Mouse (Mus musculus): Measurements from ENCODE around the gene Erf. TPM values are rescaled to one million over a fixed set of nuclear protein-coding genes. Genes with fewer than 3 reads are reported as not detected.

The Erf gene
- polyA plus RNA-seq (2012; rRNA removed): 42.5 and 52.2 TPM in 2 replicates

DNA sequence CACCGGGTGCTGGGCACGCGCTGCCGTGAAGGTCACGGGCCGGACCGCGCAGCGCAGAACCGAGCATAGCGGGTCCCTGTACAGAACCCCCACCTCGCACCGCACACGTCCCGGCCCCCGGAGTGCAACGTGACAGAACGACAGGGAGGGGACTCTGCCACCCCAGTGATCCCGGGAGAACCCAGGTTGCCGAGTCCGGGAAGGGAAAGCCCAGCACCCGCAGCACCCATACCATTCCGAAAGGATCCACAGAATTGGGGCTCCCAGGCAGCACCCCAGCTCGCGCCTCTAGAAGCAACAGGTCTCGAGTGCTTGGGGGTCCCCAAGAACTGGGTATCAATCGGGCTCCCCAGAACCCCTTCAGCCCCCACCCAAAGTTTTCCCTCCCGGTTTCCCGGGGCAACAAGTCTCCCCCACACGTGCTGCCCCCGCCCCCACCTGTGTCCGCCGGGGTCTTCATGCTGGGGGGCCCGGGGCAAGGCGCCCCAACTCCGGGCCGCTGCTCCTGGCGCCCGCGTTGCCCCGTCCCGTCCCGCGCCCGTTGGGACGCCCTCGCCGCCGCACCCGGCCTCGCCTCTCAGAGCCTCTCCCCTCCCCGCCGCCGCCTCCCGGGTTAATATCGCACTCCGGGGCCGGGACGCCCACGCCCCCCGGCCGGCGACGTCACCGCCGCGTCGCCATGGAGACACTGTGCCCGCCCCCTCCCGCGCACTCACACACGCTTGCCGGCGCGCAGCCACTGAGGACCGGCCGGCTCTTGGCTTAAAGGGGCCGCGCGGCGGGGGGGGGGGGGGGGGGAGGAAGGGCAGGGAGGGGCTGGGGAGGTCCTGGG, at the start of gene Erf:
Gene Erf (minus strand): TSS at position 621 of the 832 bp plus-strand sequence.

DNA sequence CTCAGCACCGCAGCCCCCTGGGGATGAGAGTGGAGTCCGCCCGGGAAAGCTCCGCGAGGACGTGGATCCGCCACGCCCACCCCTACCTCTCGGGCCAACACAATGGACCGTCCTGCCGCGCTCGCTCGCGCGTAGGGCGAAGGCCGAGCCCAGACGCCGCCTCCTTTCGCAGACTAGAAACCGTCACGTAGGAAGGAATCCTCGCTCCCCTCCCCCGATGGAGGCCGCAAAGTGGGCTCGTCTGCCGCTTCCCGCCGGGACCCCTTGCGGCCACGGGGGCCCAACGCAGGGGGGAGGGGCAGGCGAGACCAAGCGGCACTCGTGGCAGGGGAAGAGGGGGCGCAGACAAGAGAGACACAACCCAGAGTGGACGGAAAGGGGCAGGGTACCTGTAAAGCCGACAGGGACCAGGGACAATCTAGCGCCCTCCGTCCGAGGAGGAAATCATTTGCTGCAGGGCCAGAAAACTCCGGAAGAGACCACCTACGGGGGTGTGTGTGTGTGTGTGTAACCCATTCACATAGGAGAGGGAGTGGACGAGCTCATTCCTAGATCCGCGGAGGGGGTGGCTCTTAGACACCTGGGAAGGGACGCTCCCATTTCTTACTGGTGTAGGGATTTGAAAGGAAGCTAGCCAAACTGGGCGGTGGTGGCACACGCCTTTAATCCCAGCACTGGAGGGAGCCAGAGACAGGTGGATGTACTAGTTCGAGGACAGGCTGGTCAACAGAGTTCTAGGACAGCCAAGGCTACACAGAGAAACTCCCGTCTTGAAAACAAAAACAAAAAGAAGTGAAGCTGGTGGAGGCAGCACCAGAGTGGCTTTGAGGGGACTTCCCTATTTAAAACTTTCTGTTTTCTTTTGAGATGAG, 47.1 kb upstream of the Erf start, which contains the start of gene Pafah1b3:
Gene Pafah1b3 (minus strand): TSS at position 533 of the 872 bp plus-strand sequence.

DNA sequence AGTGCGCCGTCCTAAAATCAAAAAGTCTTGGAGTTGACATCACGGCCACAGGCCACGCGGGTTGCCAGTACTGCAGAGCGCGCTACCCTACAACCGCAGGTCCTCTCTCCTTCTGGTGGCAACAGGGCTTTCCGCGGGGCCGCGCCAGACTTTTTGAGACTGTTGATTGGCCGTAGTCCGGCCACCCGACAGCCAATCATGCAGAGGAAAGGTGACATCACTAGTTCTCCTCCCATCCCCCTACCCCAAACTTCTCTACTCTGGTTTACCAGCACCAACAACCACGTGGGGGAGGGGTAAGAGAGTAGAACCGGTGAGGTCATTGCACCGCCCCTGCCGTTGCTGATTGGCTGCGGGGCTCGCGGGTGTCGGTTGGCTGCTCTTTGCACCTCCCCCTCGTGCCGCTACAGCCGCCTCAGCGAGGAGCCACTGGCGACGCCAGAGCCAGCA, 16.8 kb upstream of the Erf start, which contains the start of gene Cic:
Gene Cic (plus strand): TSS at position 404 of the 450 bp plus-strand sequence.

DNA sequence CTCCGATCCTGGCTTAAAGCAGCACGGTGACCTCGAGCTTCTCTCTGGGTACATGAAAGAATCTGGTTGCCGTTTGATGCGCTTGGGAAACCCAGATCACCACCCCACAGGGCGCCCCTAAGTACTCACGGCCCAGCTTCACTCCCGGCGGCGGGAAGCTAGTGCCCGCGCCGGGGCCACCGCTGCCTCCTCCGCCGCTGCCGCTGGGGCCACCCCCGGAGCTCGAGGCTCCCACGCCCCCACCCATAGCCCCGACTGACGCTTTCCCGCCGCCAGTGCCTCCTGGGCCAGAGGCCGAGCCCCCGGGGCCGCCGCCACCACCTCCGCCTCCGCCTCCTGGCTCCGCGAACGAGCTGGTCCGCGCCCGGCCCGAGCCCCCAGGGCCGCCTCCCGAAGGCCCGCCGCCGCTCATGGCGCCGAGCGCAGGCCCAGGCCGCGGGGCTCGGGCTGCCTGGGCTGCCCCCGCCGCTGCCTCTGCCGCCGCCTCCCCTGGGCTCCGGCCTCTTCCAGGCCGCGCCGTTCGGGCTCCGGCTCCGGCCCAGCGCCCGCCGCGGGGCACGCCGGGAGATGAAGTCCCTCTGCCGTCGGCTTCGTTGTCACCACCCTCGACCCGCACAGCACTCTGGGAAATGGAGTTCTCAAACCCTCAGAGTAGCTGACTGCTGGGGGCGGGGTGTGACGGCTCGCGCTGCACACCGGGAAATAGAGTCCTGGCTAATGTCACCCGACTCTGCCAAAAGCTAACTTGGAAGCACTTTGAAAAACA, 13.1 kb downstream of the Erf start, which contains the start of gene Gsk3a:
Gene Gsk3a (minus strand): TSS at position 603 of the 766 bp plus-strand sequence.

DNA sequence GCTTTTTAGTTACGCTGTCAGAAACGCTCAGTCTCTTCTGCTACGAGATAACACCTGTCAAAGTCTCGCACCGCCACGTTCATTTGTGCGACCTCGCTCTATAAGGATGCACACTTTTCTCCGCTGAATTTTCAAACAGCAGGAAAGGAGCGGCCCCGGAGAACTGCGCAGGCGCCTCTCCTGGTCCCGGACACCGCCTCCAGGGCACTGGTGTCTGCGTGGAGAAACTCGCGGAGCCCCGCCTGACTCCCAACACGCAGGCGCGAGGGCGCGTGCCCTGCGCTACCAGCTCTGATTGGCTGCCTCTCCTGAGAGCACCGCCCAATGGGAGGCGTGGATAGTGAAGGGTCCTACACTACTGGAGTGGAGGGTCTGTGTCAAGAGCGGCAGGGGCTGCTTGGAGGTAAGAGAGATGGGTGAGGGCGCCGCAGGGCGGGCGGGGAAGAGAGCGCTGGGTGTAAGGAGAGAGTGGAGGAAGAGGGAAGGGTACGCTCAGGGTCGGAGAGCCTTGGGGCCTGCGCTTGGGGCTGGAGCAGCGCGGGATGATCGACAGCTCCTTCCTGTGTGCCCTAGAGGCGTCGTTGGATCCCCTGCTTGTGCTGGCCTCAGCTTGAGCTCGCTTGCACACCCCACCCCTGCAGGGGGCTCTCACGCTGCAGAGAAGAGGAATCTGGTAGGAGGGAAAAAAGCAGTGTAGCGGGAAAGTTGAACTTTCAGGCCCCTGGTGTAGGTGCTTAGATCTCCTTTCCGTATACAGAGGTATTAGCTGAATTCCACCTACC, 29.3 kb downstream of the Erf start, which contains the start of gene Zfp526:
Gene Zfp526 (plus strand): TSS at position 324 of the 782 bp plus-strand sequence.

DNA sequence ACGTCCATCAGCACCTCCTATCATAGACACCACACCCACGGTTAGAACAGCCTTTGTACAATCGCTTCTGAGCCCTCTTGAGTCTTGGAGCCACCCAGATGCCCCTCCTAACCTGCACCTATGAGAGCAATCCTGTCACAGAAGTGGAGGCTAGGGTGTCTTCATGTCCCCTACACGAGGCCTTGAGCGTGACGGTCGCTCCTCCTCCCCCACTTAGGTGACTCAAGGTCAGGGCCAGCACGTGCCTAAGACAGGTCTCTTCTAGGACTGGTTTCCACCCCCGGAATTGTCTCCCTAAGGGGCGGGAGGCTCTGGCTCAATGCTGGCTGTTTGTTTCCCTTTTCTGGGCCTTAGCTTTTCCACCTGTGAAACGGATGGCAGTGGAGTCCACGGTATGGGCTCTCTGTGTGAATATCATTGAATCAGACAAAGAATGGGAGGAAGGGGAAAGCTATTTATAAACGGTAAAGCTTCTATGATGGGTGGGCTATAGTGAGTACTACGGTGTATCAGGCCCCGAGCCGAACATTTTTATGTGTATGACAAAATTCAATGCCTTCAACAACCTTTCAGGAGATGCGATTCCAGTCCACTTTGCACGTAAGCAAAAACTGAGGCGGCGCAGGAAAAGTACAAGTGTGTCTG, 30.0 kb downstream of the Erf start, which contains the start of gene Dedd2:
Gene Dedd2 (minus strand): TSS at position 159 of the 645 bp plus-strand sequence.

Other genes starting within 250 kb of the Erf start
- 1.3 and 1.8 TPM in 2 replicates for gene Atp1a3, start 244.8 kb downstream of the Erf start, polyA plus RNA-seq (2012; rRNA removed)
- gene Grik5, start 178.4 kb downstream of the Erf start, polyA plus RNA-seq (2012; rRNA removed): 30.4 and 31.0 TPM in 2 replicates
- gene Zfp574, start 178.2 kb downstream of the Erf start, polyA plus RNA-seq (2012; rRNA removed): 45.3 and 46.0 TPM in 2 replicates
- 2.7 and 3.4 TPM in 2 replicates for gene Pou2f2, start 71.0 kb downstream of the Erf start, polyA plus RNA-seq (2012; rRNA removed)
- gene Dedd2, start 30.1 kb downstream of the Erf start, polyA plus RNA-seq (2012; rRNA removed): 83.3 and 98.6 TPM in 2 replicates
- 13.4 and 14.1 TPM in 2 replicates for gene Zfp526, start 29.3 kb downstream of the Erf start, polyA plus RNA-seq (2012; rRNA removed)
- gene Gsk3a, start 12.9 kb downstream of the Erf start, polyA plus RNA-seq (2012; rRNA removed): 120 and 151 TPM in 2 replicates
- gene Cic, start 16.9 kb upstream of the Erf start, polyA plus RNA-seq (2012; rRNA removed): 59.1 and 73.7 TPM in 2 replicates
- gene Pafah1b3, start 47.2 kb upstream of the Erf start, polyA plus RNA-seq (2012; rRNA removed): 223 and 250 TPM in 2 replicates
- not detected in 2 replicates for gene Prr19, start 50.6 kb upstream of the Erf start, polyA plus RNA-seq (2012; rRNA removed)
- gene Tmem145, start 55.3 kb upstream of the Erf start, polyA plus RNA-seq (2012; rRNA removed): 0.59 and 0.71 TPM in 2 replicates
- gene Megf8, start 66.4 kb upstream of the Erf start, polyA plus RNA-seq (2012; rRNA removed): 41.9 and 44.2 TPM in 2 replicates
- 0.77 TPM in 1 of 2 replicates, not detected in the other for gene Cnfn, start 119.0 kb upstream of the Erf start, polyA plus RNA-seq (2012; rRNA removed)
- 26.7 and 33.9 TPM in 2 replicates for gene Lipe, start 147.9 kb upstream of the Erf start, polyA plus RNA-seq (2012; rRNA removed)
- not detected in 2 replicates for gene Cxcl17, start 162.1 kb upstream of the Erf start, polyA plus RNA-seq (2012; rRNA removed)
- gene Ceacam1, start 226.8 kb upstream of the Erf start, polyA plus RNA-seq (2012; rRNA removed): 822 and 1,160 TPM in 2 replicates